Mouse (Mus musculus) naive thymus-derived CD4-positive, alpha-beta T cell, adult 5 months (primary cell): Measurements from ENCODE around the gene Tmx4. TPM values are rescaled to one million over a fixed set of nuclear protein-coding genes. Genes with fewer than 3 reads are reported as not detected.

ENCODE experiments used
- polyA plus RNA-seq: library from polyadenylated mRNA; unstranded; fragments of 100-300 nt; shearing (Covaris generic); gene quantifications from one replicate; pipeline ENCODE4 v1.2.1, GENCODE M21; 2017

Tmx4 gene
- polyA plus RNA-seq: 36.7 TPM

DNA sequence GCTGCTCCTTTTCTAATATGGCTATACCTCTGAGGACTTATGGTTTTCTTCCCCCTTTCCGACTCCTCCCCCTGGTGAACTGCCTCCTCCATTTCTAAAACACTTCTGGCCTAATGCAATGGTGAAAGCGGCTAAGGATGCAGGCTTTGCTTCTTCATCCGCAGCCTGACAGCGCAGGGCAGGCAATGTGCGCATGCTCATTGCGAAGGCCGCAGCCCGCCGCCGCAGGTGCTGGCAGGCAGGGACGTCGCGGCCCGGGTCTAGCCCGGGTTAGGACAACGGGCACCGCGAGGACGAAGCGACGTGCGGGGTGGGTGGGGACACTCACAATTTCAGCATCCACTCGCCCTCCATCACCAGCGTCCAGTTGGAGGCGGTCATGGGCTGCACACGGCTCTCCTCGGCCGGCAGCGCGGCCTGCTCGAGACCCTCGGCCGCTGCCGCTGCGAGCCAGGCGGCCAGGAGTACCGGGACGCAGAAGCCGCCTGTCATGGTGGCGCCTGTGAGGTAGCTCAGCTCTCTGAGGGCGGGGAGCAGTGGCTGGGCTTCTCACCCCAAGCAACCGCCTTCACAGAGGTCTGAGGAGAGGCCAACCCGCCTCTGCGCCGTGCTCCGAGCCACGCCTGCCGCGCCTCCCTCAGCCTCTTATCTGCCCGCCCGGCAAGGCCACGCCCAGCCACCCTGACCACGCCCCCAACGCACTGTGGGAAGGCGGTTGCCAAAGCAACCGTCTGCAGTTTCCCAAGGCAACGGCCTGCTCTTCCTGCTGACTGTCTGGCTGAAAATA, at the start of gene Tmx4:
Tmx4 (minus strand) TSS at position 632 of the 787 bp plus-strand sequence.

DNA sequence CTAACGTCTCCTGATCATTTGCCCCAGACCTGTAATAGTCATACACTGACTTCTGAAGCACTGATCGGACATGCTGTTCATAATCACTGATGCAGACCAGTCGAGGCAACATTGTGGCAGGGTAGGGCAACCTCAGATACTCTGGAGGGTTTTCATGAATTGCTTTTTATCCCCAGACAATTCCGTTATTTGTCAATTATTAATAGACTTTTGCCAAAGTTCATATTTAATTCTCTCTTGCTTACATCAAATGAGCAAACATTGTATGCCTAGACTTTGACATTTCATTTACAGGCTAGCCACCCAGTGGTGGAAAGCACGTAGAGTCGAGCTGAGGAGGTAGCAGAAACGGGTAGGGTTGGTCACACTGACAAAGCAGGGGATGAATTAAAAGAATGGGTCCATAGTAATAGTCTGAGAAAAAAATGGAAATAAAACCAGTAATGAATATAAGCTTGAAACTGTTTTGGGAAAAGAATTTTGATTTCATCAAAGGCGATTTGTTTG, 89.7 kb downstream of the Tmx4 start, which contains the start of gene Hao1:
Hao1 (minus strand) TSS at position 148 of the 507 bp plus-strand sequence.

Other genes with a start within 250 kb of the Tmx4 start
- not detected for gene Hao1, start 89.8 kb downstream of the Tmx4 start, polyA plus RNA-seq
- not detected for gene Plcb1, start 141.9 kb upstream of the Tmx4 start, polyA plus RNA-seq